ENCODE assay signal across 13 mouse cellular contexts in the genomic region with DNA sequence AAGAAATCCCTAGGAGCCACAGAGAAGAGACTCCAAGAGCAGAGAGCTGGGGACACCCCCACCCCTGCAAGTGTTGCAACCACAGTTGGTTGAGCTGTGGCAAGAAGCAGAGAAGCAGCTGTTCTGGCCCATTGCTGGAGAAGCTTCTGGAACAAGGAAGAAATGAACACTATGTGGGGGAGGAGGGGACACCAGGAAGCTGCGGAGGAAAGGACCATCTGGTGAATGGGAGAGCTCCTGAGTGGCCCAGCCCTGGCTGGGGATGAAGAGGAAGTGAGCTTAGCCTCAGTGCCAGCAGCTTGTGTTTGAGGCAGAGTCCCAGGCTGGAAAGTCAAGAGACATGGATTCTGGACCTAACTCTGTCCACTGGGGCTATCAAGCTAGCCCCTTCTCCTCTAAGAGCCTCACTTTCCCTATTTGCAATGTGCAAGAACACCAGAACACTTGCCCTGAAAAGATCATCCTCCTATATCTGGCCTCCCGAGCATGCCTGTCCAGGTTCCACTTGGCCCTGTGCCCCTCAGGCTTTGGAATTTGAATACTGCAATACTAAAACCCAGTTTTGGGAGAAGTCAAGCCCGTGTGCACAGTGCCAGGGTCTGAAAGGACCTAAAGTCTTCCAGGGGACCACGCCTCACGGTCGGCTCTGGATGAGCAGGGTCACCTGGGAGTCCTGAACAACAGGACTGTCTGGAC. TPM values are rescaled to one million over a fixed set of nuclear protein-coding genes. Genes with fewer than 3 reads are reported as not detected.
A peak's percentile ranks its signal among the peaks of the same experiment; 100 is the strongest.
DNase-seq lines count a peak whose midpoint lies in the region; ATAC-seq lines count a peak whose summit lies in the region.
"Had no signal": no experiment of that assay in that cellular context is flagged by ENCODE, and none has a peak within 500 bp of the region (broad histone marks: within the 10 kb centered on the region; RNA-seq: fewer than 3 reads in every experiment).

No protein-coding gene starts in this region.

- H3K4me2 ChIP-seq in heart, embryonic 13.5 days = peak overlapping the region; percentile 40
- H3K4me2 ChIP-seq in neural tube, embryonic 15.5 days = peak overlapping the region; percentile 28
- H3K4me2 ChIP-seq in intestine, embryonic 16.5 days (ENCODE audit: low read depth, low read length) = peak overlapping the region; percentile 17
- no peak overlapping the region for H3K4me2 ChIP-seq in forebrain, embryonic 16.5 days (ENCODE audit: low read length)

- no peaks in the 10 kb centered on the region for H3K36me3 ChIP-seq in heart, embryonic 13.5 days
- H3K36me3 ChIP-seq in neural tube, embryonic 15.5 days = no peaks in the 10 kb centered on the region
- no peaks in the 10 kb centered on the region for H3K36me3 ChIP-seq in intestine, embryonic 16.5 days (ENCODE audit: control insufficient read depth, insufficient read depth, low read length)
- H3K36me3 ChIP-seq in forebrain, embryonic 16.5 days (ENCODE audit: control insufficient read depth, insufficient read depth) = no peaks in the 10 kb centered on the region

- 0 out of 2 replicates have a peak overlapping the region, but pooled peaks have one; percentile 0 for H3K9ac ChIP-seq in heart, embryonic 13.5 days
- H3K9ac ChIP-seq in neural tube, embryonic 15.5 days (replicated peaks) = no peak overlapping the region
- H3K9ac ChIP-seq in intestine, embryonic 16.5 days (ENCODE audit: low read depth, low read length) = no peak overlapping the region
- no peak overlapping the region for H3K9ac ChIP-seq in forebrain, embryonic 16.5 days (replicated peaks; ENCODE audit: low read depth, low read length)
- H3K9ac ChIP-seq: liver, embryonic 14.5 days had no signal

- no peak overlapping the region for H3K4me3 ChIP-seq in heart, embryonic 13.5 days
- H3K4me3 ChIP-seq in neural tube, embryonic 15.5 days (replicated peaks) = no peak overlapping the region
- peak overlapping the region; percentile 13 for H3K4me3 ChIP-seq in intestine, embryonic 16.5 days (ENCODE audit: low read length)
- no peak overlapping the region for H3K4me3 ChIP-seq in forebrain, embryonic 16.5 days (replicated peaks; ENCODE audit: low read length)

- H3K27ac ChIP-seq in heart, embryonic 13.5 days (replicated peaks) = no peak overlapping the region
- no peak overlapping the region for H3K27ac ChIP-seq in neural tube, embryonic 15.5 days (replicated peaks)
- H3K27ac ChIP-seq in intestine, embryonic 16.5 days (ENCODE audit: low read length) = no peak overlapping the region
- H3K27ac ChIP-seq in forebrain, embryonic 16.5 days (ENCODE audit: low read length) = no peak overlapping the region
- H3K27ac ChIP-seq: liver, embryonic 14.5 days had no signal

- no peak for ATAC-seq in heart, embryonic 13.5 days (ENCODE audit: extremely low read depth, insufficient number of reproducible peaks, low FRiP score, low TSS enrichment)
- ATAC-seq in neural tube, embryonic 15.5 days (ENCODE audit: low FRiP score) = no peak
- no peak for ATAC-seq in intestine, embryonic 16.5 days
- no peak for ATAC-seq in forebrain, embryonic 16.5 days
- ATAC-seq: forebrain, embryonic 14.5 days had no signal

- intact Hi-C loops in heart, postnatal 10 days (cut with DNase I) = no loop called here

- H3K9me3 ChIP-seq in heart, embryonic 13.5 days = no peaks in the 10 kb centered on the region
- H3K9me3 ChIP-seq in neural tube, embryonic 15.5 days (replicated peaks) = no peaks in the 10 kb centered on the region
- H3K9me3 ChIP-seq in intestine, embryonic 16.5 days (ENCODE audit: control insufficient read depth, low read length) = no peaks in the 10 kb centered on the region
- no peaks in the 10 kb centered on the region for H3K9me3 ChIP-seq in forebrain, embryonic 16.5 days (ENCODE audit: control insufficient read depth, low read length)

- H3K4me1 ChIP-seq in heart, embryonic 13.5 days = peaks cover 28% of the 10 kb centered on the region
- H3K4me1 ChIP-seq in neural tube, embryonic 15.5 days = peaks cover 56% of the 10 kb centered on the region
- H3K4me1 ChIP-seq in intestine, embryonic 16.5 days (ENCODE audit: control insufficient read depth, insufficient read depth, low read length) = 0 out of 2 replicates have a peak, but pooled peaks cover 4% of the 10 kb centered on the region
- H3K4me1 ChIP-seq in forebrain, embryonic 16.5 days (replicated peaks; ENCODE audit: control insufficient read depth, insufficient read depth, low read length) = peaks cover 14% of the 10 kb centered on the region

- 57% methylated on average over 6 of the region's 6 CpGs for WGBS in heart, embryonic 13.5 days
- WGBS in neural tube, embryonic 15.5 days = 78% methylated on average over 6 of the region's 6 CpGs
- 64% methylated on average over 6 of the region's 6 CpGs for WGBS in intestine, embryonic 16.5 days
- WGBS in forebrain, embryonic 16.5 days = 72% methylated on average over 6 of the region's 6 CpGs

- no peak for DNase-seq in heart, postnatal 10 days
- DNase-seq in neural tube, embryonic 10.5 days (ENCODE audit: extremely low spot score, low spot score) = no peak
- DNase-seq in telencephalon, adult 2 months (ENCODE audit: low read depth, low spot score) = peak; percentile 79
- DNase-seq: heart, postnatal 4 days; kidney, postnatal 4 days; thymus, postnatal 36 days had no signal

- H3K27me3 ChIP-seq in heart, embryonic 13.5 days (replicated peaks) = peaks cover 13% of the 10 kb centered on the region
- H3K27me3 ChIP-seq in neural tube, embryonic 15.5 days (replicated peaks) = 0 out of 2 replicates have a peak, but pooled peaks cover 6% of the 10 kb centered on the region
- H3K27me3 ChIP-seq in intestine, embryonic 16.5 days (replicated peaks; ENCODE audit: control insufficient read depth, insufficient read depth, low read length) = no peaks in the 10 kb centered on the region
- H3K27me3 ChIP-seq in forebrain, embryonic 16.5 days (replicated peaks; ENCODE audit: control insufficient read depth, insufficient read depth, low read length) = no peaks in the 10 kb centered on the region

RNA-seq across cellular contexts. Expression of a gene that starts 9.5 kb away (rescaled TPM):
- polyA plus RNA-seq in heart, embryonic 13.5 days (2015; fragmentation: Nextera tagmentation; extraction: Ambion mirVana) = 0.09 TPM in 2 replicates
- total RNA-seq in heart, postnatal 10 days (2021) = under 1 TPM; 0.10 to 0.24 TPM
- 0.36 and 0.42 TPM in 2 replicates for polyA plus RNA-seq in neural tube, embryonic 15.5 days (2015; fragmentation: Nextera tagmentation; extraction: Ambion mirVana)
- 0.13 and 0.22 TPM in 2 replicates for polyA plus RNA-seq in intestine, embryonic 16.5 days (2015; fragmentation: Nextera tagmentation; extraction: Ambion mirVana)
- 0.21 and 0.71 TPM in 2 replicates for polyA plus RNA-seq in forebrain, embryonic 16.5 days (2015; fragmentation: Nextera tagmentation; extraction: Ambion mirVana)
- total RNA-seq: monocyte, adult 5-6 weeks had no signal

RNA-seq across cellular contexts. Expression of a gene that starts 24.1 kb away (rescaled TPM):
- 8.5 and 9.4 TPM in 2 replicates for polyA plus RNA-seq in heart, embryonic 13.5 days (2015; fragmentation: Nextera tagmentation; extraction: Ambion mirVana)
- 10 to 100 TPM; 21.2 to 23.9 TPM for total RNA-seq in heart, postnatal 10 days (2021)
- polyA plus RNA-seq in neural tube, embryonic 15.5 days (2015; fragmentation: Nextera tagmentation; extraction: Ambion mirVana) = 12.8 and 14.0 TPM in 2 replicates
- 4.5 and 5.4 TPM in 2 replicates for polyA plus RNA-seq in intestine, embryonic 16.5 days (2015; fragmentation: Nextera tagmentation; extraction: Ambion mirVana)
- polyA plus RNA-seq in forebrain, embryonic 16.5 days (2015; fragmentation: Nextera tagmentation; extraction: Ambion mirVana) = 11.2 and 13.4 TPM in 2 replicates
- total RNA-seq: monocyte, adult 5-6 weeks had no signal

RNA-seq across cellular contexts. Expression of a gene that starts 37.6 kb away (rescaled TPM):
- polyA plus RNA-seq in heart, embryonic 13.5 days (2015; fragmentation: Nextera tagmentation; extraction: Ambion mirVana) = 85.2 and 101 TPM in 2 replicates
- total RNA-seq in heart, postnatal 10 days (2021) = 10 to 100 TPM; 62.0 to 67.0 TPM
- polyA plus RNA-seq in neural tube, embryonic 15.5 days (2015; fragmentation: Nextera tagmentation; extraction: Ambion mirVana) = 97.3 and 105 TPM in 2 replicates
- 88.1 and 98.2 TPM in 2 replicates for polyA plus RNA-seq in intestine, embryonic 16.5 days (2015; fragmentation: Nextera tagmentation; extraction: Ambion mirVana)
- 106 and 116 TPM in 2 replicates for polyA plus RNA-seq in forebrain, embryonic 16.5 days (2015; fragmentation: Nextera tagmentation; extraction: Ambion mirVana)

RNA-seq across cellular contexts. Expression of a gene that starts 39.0 kb away (rescaled TPM):
- polyA plus RNA-seq in heart, embryonic 13.5 days (2015; fragmentation: Nextera tagmentation; extraction: Ambion mirVana) = 41.4 and 49.5 TPM in 2 replicates
- total RNA-seq in heart, postnatal 10 days (2021) = 10 to 100 TPM; 38.3 to 45.5 TPM
- polyA plus RNA-seq in neural tube, embryonic 15.5 days (2015; fragmentation: Nextera tagmentation; extraction: Ambion mirVana) = 103 and 113 TPM in 2 replicates
- polyA plus RNA-seq in intestine, embryonic 16.5 days (2015; fragmentation: Nextera tagmentation; extraction: Ambion mirVana) = 34.2 and 39.3 TPM in 2 replicates
- 58.2 and 62.5 TPM in 2 replicates for polyA plus RNA-seq in forebrain, embryonic 16.5 days (2015; fragmentation: Nextera tagmentation; extraction: Ambion mirVana)

RNA-seq across cellular contexts. Expression of a gene that starts 39.1 kb away (rescaled TPM):
- polyA plus RNA-seq in heart, embryonic 13.5 days (2015; fragmentation: Nextera tagmentation; extraction: Ambion mirVana) = 1.4 and 1.7 TPM in 2 replicates
- total RNA-seq in heart, postnatal 10 days (2021) = 1 to 10 TPM; 1.6 to 2.3 TPM
- 4.1 and 4.2 TPM in 2 replicates for polyA plus RNA-seq in neural tube, embryonic 15.5 days (2015; fragmentation: Nextera tagmentation; extraction: Ambion mirVana)
- polyA plus RNA-seq in intestine, embryonic 16.5 days (2015; fragmentation: Nextera tagmentation; extraction: Ambion mirVana) = 0.92 and 1.5 TPM in 2 replicates
- polyA plus RNA-seq in forebrain, embryonic 16.5 days (2015; fragmentation: Nextera tagmentation; extraction: Ambion mirVana) = 2.1 and 2.9 TPM in 2 replicates
- total RNA-seq: monocyte, adult 5-6 weeks had no signal
